Mouse (Mus musculus): ENCODE results near the gene Clspn.
"Not testable (repeated sequence)": the region's sequence is repeated elsewhere in the genome, so short reads cannot be mapped to it uniquely, and the experiment has no call there.

Gene Clspn

GRCm38 (mm10) chr4:126556809-126557711, at the start of gene Clspn:
Gene Clspn, plus strand, starts transcription at chr4:126556935.
- DNase-seq (ENCODE audit: low spot score), result peak; percentile 85

- DNase-seq (ENCODE audit: low spot score), result no peak
Observed at GRCm38 (mm10) chr4:126508110-126508899, 48.4 kb upstream of the Clspn start.

GRCm38 (mm10) chr4:126509072-126509471, 47.7 kb upstream of the Clspn start:
- no peak for DNase-seq (ENCODE audit: low spot score)

- DNase-seq (ENCODE audit: low spot score), result no peak
Observed at GRCm38 (mm10) chr4:126511013-126511412, 45.7 kb upstream of the Clspn start.

- DNase-seq (ENCODE audit: low spot score), result no peak
Observed at GRCm38 (mm10) chr4:126512308-126513066, 44.2 kb upstream of the Clspn start.

- DNase-seq (ENCODE audit: low spot score), result no peak
Observed at GRCm38 (mm10) chr4:126526164-126526563, 30.6 kb upstream of the Clspn start.

GRCm38 (mm10) chr4:126526828-126527227, 29.9 kb upstream of the Clspn start:
- DNase-seq (ENCODE audit: low spot score), result no peak

- DNase-seq (ENCODE audit: low spot score), result no peak
Observed at GRCm38 (mm10) chr4:126532292-126532691, 24.4 kb upstream of the Clspn start.

GRCm38 (mm10) chr4:126532827-126533728, 23.7 kb upstream of the Clspn start, which contains the start of gene Ago4:
Gene Ago4, minus strand, starts transcription at chr4:126533472.
- DNase-seq (ENCODE audit: low spot score), result no peak

- DNase-seq (ENCODE audit: low spot score), result no peak
Observed at GRCm38 (mm10) chr4:126533729-126534070, 23.0 kb upstream of the Clspn start.

GRCm38 (mm10) chr4:126535631-126536030, 21.1 kb upstream of the Clspn start:
- not testable (repeated sequence) for DNase-seq (ENCODE audit: low spot score)

- DNase-seq (ENCODE audit: low spot score), result no peak
Observed at GRCm38 (mm10) chr4:126536865-126537264, 19.9 kb upstream of the Clspn start.

GRCm38 (mm10) chr4:126540487-126541071, 16.2 kb upstream of the Clspn start:
- no peak for DNase-seq (ENCODE audit: low spot score)

- DNase-seq (ENCODE audit: low spot score), result no peak
Observed at GRCm38 (mm10) chr4:126542838-126543237, 13.9 kb upstream of the Clspn start.

- DNase-seq (ENCODE audit: low spot score), result no peak
Observed at GRCm38 (mm10) chr4:126545016-126545415, 11.7 kb upstream of the Clspn start.

- no peak for DNase-seq (ENCODE audit: low spot score)
Observed at GRCm38 (mm10) chr4:126545703-126546102, 11.0 kb upstream of the Clspn start.

- DNase-seq (ENCODE audit: low spot score), result no peak
Observed at GRCm38 (mm10) chr4:126546183-126546582, 10.6 kb upstream of the Clspn start.

GRCm38 (mm10) chr4:126552136-126552535, 4.6 kb upstream of the Clspn start:
- no peak for DNase-seq (ENCODE audit: low spot score)

GRCm38 (mm10) chr4:126553105-126553504, 3.6 kb upstream of the Clspn start:
- no peak for DNase-seq (ENCODE audit: low spot score)

- no peak for DNase-seq (ENCODE audit: low spot score)
Observed at GRCm38 (mm10) chr4:126553685-126554084, 3.0 kb upstream of the Clspn start.

- no peak for DNase-seq (ENCODE audit: low spot score)
Observed at GRCm38 (mm10) chr4:126554462-126554861, 2.3 kb upstream of the Clspn start.

Measured in spleen, adult 12 weeks (tissue).